Mouse (Mus musculus): ENCODE data around the gene Ccdc181.

DNA sequence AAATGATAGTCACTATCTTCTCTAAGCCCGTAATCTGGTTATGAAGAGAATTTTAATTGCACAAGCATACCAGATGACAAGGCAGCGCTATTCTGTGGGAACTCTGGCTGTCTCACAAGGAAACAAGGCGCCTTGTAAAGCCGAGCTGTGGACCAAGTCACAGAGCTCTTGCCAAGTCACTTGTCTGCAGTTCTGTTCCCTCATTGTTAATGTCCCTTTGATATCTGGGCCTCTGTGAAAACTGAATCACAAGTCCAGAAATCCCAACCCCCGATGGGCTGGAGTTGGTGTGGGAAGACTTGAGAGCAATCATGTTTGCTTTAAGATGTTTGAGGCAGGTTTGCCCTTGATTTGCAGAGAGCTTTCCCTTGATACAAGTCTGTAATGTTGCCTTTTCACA lies 45.3 kb downstream of the Ccdc181 start:
- TF ChIP-seq POLR2A (IDR thresholded peaks at IDR 0.05; ENCODE audit: low read depth, low read length) (no peak), CTCF (IDR thresholded peaks at IDR 0.05; ENCODE audit: extremely low read depth, insufficient read length, insufficient replicate concordance, low read depth, low read length) (no peak)

Data from small intestine, adult 2 months (tissue).